Mouse (Mus musculus): ENCODE data around the gene Gm5447. TPM values are rescaled to one million over a fixed set of nuclear protein-coding genes. Genes with fewer than 3 reads are reported as not detected.

Gm5447 gene
- polyA plus RNA-seq (2015; fragmentation: Nextera tagmentation; extraction: Ambion mirVana): 0.13 TPM in 1 of 2 replicates, not detected in the other

DNA sequence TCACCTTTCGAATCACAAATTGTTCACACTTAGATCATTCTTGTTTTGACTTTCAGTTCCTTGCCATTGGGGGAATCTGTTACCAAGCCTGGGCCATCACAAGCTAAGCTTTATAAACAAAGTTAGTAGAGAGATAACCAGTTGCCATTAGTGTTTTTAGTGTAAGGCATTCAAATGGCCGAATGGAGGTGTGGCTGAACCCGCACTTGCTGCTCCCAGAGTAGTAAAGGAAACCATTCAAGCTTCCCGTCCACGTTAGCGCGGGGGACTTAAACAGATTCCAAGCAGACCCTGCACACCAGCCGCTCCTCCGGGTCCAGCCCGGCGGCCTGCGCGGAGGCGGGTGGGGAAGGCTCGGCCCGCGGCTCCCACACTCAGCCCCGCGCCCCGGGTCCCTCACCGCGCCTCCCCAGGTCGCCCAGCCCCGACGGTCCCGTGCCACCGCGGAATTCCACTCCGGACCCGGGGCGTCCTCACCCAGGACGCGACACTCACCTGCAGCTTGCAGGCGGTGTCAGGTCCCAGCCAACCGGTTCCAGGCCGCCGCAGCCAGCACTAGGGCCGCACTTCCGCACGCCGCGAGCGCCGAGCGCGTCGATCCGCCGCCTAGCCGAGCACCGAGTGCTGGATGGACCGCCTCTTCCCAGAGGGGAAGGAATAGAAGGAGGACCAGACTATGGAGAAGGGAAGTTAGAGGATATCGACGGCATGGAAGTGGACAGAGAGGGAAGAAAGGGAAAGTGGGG, at the start of gene Gm5447, which contains the start of gene Exoc2:
Gene Gm5447 (plus strand): TSS at position 704 of the 746 bp plus-strand sequence.
Gene Exoc2 (minus strand): TSS at position 593 of the 746 bp plus-strand sequence.

DNA sequence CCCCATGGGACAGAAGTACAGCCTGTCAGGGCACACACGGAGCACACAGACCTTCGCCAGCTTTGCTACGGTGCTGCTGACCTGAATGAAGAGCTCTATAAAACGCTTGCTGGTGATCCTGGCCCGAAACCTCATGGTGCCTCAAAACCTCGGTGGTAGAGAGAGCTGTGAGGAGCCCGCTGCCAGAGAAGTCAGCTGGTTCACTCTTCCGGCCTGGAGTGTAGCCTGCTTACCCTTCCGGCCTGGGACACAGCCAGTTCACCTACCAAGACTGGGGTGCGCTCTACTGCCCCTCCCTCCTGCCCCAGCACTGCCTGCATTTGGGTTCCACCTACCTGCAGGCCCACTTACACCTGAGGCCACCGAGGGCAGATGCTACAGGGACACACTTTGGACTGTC, 26.5 kb upstream of the Gm5447 start, which contains the start of gene Hus1b:
Gene Hus1b (minus strand): TSS at position 220 of the 400 bp plus-strand sequence.

Other genes starting within 250 kb of the Gm5447 start
- 0.18 and 0.57 TPM in 2 replicates for gene Irf4, start 225.0 kb upstream of the Gm5447 start, polyA plus RNA-seq (2015; fragmentation: Nextera tagmentation; extraction: Ambion mirVana)
- not detected in 2 replicates for gene Hus1b, start 26.4 kb upstream of the Gm5447 start, polyA plus RNA-seq (2015; fragmentation: Nextera tagmentation; extraction: Ambion mirVana)
- gene Exoc2, start 111 bp upstream of the Gm5447 start, polyA plus RNA-seq (2015; fragmentation: Nextera tagmentation; extraction: Ambion mirVana): 9.4 and 9.5 TPM in 2 replicates

Data from skeletal muscle tissue, postnatal 0 days (tissue).